Mouse (Mus musculus) brain, adult 2 months (tissue): ENCODE measurements around the gene Chkb.
"Not testable (repeated sequence)": the region's sequence is repeated elsewhere in the genome, so short reads cannot be mapped to it uniquely, and the experiment has no call there.

Source experiments
- DNase-seq: peaks from one replicate; pipeline ENCODE4 v3.0.0; 2011; ENCODE audit warnings: low read depth, low spot score

Chkb gene

GRCm38 (mm10) chr15:89453865-89454478 is 24.3 kb upstream of the Chkb start, which contains the start of gene Mapk8ip2:
Gene Mapk8ip2, plus strand, starts transcription at chr15:89453913.
- peak; percentile 85 for DNase-seq

DNA sequence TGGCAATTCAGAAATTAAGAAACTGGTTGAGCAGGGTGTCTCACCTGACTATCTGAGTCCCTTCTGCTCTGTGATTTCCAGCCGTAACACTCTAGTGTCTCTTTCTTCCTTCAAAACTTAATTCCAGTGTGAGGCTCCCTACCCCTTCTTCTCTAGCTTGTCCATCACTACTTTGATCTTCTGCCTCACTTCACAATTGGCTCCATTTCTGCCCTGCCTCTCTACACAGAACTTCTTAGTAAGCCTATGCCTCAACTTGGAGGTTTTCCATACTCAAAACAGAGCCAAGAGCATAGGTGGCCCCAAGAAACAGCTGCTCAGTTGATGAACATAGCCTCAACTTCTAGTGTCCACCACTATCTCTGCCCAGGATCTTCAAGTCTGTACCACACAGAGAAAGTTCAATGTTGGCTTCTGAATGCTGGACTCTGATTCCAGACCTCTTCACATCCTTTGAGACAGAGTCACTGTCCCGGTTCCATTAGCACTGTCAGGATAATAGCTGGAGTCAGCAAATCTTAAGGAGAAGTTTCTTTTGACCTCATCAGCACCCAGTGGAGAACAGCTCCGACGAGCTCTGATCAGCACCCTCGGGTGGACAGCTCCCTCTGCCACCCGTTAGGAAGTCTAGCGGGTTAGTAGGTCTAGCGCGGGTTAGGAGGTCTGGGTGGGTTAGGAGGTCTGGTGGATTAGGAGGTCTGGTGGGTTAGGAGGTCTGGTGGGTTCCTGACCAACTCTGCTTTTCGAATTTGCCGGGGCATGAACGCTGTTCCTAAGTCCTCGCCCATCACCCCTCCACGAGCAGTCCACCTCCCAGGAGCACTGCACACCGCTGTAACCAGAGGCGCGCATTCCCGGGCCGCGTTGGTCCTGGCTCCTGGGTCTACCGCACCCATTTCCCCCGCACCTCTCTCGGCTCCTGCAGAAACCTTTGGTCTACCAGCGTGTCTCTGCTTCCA is 23.5 kb upstream of the Chkb start:
- no peak for DNase-seq

- peak; percentile 82 for DNase-seq
Measured at GRCm38 (mm10) chr15:89442486-89443070, 12.9 kb upstream of the Chkb start.

GRCm38 (mm10) chr15:89435878-89436277 is 6.2 kb upstream of the Chkb start:
- no peak for DNase-seq

DNA sequence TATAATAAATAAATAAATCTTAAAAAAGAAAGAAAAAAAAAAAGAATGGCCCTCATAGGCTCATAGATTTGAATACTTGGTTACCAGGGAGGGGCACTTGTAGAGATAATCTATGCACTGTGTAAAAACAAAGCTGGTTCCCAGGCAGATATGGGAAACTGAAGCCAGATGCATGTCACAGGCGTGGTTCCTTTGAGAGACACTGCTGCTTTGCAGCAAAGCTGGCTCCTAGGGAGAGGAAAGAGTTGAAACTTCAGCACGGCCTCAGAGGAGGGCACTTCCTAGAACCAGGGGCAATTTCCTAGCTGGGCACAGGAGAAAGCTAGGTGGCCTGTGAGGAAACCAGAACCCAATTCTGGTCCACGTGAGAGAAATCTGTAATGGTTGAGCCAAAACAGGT is 4.4 kb upstream of the Chkb start:
- DNase-seq: no peak

DNA sequence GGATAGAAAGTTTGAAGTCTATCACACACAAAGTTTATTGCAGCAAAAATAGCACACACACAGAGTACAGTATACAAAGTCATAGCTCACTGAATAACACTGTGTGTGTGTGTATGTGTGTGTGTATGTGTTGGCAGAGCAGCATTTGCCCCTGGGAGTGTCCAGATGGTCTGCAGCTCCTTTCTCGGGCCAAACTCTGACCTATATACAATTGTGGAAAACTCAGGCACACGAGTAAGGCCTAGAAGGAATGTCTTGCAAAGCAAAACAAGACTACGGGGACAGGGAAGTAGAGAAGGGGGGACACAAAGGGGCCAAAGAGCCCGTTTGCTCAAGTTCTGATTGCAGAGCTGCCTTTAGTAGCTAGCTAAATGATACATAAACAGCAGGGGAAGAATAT is 3.2 kb upstream of the Chkb start:
- DNase-seq: peak; percentile 82

DNA sequence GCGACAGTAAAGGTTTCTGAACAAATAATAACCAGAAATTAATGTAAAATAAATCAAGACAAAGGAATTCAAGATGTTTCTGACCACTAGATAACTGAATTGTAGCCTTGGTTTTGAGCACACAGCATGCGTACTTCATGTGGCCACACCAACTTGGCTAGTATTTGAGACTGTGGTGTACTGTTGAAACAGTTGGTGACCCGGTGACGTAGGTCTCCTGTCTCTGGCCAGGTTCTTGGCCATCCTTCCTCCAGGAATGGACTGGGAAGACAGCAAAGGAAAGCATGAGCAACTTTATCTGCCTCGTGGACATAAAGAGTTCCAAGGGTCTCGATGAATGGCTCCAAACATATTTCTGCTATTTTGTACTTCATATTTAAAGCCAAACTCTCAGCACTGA is 2.1 kb upstream of the Chkb start:
- no peak for DNase-seq

DNA sequence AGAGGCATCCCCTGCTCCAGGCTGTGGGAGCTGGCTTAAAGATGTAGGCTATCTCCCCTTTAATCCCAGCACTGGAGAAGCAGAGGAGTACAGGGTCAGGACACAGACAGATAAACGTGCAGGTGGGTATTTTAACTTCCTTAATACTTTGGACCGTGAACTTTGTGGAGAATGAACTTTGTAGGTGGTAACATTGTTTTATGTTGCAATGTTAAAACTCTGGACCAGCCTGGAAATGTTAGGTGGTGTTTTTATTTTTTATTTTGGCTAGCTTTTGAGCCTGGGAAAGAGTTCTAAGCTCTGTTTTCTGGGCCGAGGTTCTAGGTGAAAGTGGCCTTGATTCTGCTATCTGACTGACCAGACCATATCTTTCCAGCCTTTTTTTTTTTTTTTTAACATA is 1.6 kb upstream of the Chkb start:
- no peak for DNase-seq

DNA sequence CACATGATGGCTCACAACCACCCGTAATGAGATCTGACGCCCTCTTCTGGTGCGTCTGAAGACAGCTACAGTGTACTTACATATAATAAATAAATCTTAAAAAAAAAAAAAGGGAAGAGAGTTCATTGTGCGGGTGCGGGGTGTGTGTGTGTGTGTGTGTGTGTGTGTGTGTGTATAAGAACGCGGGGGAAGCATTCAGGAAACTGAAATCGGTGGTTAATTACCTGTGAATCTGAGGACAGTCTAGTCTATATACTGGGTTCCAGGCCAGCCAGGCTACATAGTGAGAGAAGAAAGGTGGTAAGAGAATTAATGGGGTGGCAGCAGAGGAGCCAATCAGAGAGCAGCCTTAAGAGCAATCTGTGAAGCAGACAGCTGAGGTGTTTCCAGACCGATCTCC is 1.1 kb upstream of the Chkb start:
- not testable (repeated sequence) for DNase-seq

- peak; percentile 44 for DNase-seq
Measured at GRCm38 (mm10) chr15:89430341-89430740, 633 bp upstream of the Chkb start.

- DNase-seq: no peak
Measured at GRCm38 (mm10) chr15:89428821-89429351, 822 bp downstream of the Chkb start.

- DNase-seq: no peak
Measured at GRCm38 (mm10) chr15:89428136-89428790, 1.4 kb downstream of the Chkb start.

DNA sequence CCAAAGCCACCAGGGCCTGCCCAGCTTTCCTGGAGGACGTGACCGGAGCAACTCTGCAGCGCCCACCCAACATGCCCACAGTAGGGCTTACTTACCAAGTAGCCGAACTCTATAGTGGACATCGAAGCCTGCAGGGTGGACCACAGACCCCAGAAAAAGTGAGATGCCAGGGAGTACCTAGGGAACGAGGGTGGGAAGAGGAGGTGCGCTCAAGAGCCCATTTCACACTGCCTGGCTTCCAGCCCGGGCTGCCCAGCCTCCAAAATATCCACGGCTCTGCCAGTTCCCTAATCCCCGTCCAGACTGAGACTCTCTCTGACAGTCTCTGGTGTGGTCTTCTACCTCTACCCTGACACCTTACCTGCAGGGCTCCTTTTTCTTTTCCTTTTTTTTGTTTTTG is 3.0 kb downstream of the Chkb start:
- no peak for DNase-seq

DNA sequence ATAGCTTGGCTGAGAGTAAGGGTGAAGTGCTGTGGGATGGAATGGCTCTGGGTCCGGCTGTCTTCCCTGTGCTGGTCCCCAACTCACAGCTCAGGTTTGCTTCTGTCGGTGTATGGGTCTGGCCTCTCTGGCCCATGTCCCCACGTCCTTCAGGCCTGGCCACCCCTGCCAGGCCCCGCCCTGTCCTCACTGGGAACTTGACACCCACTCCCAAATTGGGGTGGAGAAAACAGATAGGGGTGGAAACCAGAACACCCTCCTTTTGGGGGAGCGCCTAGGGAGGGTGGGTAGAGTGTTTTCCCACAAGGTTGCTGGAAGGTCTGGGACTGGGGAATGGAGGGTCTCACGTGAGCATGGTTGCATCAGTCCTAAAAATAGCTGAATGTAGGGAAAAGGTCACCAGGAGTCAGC is 4.0 kb downstream of the Chkb start, which contains the start of gene Cpt1b:
TSS of gene Cpt1b (minus strand) at position 153 of the 411 bp plus-strand sequence.
- DNase-seq: no peak

DNA sequence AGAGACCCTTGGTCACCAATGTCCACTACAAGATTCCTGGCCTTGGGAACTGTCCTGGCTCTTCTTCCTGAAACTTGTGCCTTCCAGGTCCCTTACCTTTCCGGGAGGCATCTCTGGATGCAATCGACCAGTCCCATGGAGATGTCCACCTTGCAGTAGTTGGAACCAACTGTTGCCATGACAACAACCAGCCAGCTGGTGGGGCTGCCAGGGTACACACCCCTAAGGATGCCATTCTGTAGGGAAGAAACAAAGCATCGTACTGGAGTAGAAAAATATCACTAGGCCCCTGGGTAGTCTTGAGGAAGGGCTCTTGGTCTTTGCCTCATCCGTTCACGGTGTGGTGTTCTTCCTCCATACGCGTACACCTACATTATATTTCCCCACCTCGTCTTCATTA is 5.1 kb downstream of the Chkb start:
- no peak for DNase-seq

- peak; percentile 33 for DNase-seq
Measured at GRCm38 (mm10) chr15:89421938-89422337, 7.8 kb downstream of the Chkb start.

GRCm38 (mm10) chr15:89415282-89415681 is 14.4 kb downstream of the Chkb start:
- peak; percentile 58 for DNase-seq

GRCm38 (mm10) chr15:89410118-89410517 is 19.6 kb downstream of the Chkb start, which contains the start of gene Syce3:
Gene Syce3, minus strand, starts transcription at chr15:89410503.
- no peak for DNase-seq

DNA sequence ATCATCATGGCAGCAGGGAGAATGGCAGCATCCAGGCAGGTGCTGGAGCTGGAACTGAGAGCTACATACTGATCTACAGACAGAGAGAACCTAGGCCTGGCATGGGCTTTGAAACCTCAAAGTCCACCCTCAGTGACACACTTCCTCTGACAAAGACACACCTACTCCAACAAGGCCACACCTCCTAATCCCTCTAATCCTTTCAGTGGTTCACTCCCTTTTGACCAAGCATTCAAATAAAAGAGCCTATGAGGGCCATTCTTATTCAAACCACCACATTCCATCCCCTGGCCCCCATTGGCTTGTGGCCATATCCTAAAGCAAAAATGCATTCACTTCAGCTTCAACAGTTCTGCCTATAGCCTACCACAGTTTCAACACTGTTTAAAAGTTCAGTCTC is 23.0 kb downstream of the Chkb start:
- no peak for DNase-seq

DNA sequence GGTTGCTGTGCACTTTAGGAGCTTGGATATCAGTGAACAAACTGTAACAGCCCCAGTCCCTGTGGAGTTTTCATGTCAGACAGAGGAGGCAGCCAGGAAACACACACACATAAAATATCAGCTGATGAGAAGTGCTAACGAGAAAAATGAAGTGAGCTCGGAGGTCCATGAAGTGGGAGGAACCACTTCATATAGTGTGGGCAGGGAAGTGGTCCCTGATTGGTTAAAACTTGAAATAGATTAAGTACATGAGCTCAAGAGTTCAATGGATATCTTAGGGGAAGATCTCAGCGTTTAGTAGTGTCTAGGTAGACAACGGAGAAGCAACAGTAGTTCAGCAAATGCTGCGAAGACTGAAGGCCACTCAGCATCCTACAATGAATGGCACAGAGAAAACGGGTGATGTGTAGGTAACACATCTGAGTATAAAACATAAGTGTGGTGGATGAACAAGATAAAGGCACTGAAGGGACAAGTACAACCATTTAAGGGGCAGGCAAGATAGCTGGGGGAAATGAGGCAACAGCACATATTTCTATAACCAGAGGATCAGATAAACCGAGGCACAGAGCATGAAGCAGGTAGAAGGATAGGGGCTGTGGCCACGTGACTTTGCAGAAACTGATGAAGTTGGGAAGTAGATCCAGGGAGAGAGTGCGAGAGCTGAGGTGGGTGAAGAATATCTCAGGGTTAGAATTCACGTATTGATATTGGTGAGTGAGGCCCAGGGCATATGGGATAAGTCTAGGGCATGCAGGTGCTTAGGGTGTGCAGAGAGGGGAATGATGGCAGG is 24.7 kb downstream of the Chkb start:
- no peak for DNase-seq

- no peak for DNase-seq
Measured at GRCm38 (mm10) chr15:89402471-89402870, 27.2 kb downstream of the Chkb start.
